Mouse (Mus musculus) cerebellum, postnatal 36 days (tissue): ENCODE measurements at regions not wholly inside any gene's neighbourhood (a gene's known extent, or its start where the extent isn't known, plus 50 kb on each side); places are given as distances from the start of the nearest gene placed in this dataset.

Source experiments
- DNase-seq, 2 experiments: peaks; one replicate each; pipeline ENCODE4 v3.0.0; 2021 to 2022; ENCODE audit warnings: mixed read lengths in 2 of 2

- no peak for DNase-seq
Observed at GRCm38 (mm10) chr3:82207321-82207720, 61.7 kb upstream of the Gucy1a1 start.
